Mouse (Mus musculus): Measurements from ENCODE around the gene Chd6. TPM values are rescaled to one million over a fixed set of nuclear protein-coding genes. Genes with fewer than 3 reads are reported as not detected.

Chd6 gene
- polyA plus RNA-seq, 1 experiment from 2014 or later = 50.1 TPM

GRCm38 (mm10) chr2:160906101-160906500 is 202.8 kb downstream of the Chd6 start:
- ATAC-seq (ENCODE audit: insufficient number of reproducible peaks, insufficient read depth, low FRiP score, low TSS enrichment, low read depth) = no peak
- no peak overlapping the region for H3K4me3 ChIP-seq (replicated peaks)

GRCm38 (mm10) chr2:160905301-160905700 is 203.6 kb downstream of the Chd6 start:
- no peak overlapping the region for H3K4me2 ChIP-seq
- H3K9me3 ChIP-seq = no peaks in the 10 kb centered on the region
- WGBS = 96% methylated on average over 12 of the region's 12 CpGs
- H3K9ac ChIP-seq (replicated peaks) = no peak overlapping the region
- H3K4me3 ChIP-seq (replicated peaks) = no peak overlapping the region
- peaks cover 22% of the 10 kb centered on the region for H3K27me3 ChIP-seq
- H3K4me1 ChIP-seq (replicated peaks) = no peaks in the 10 kb centered on the region
- peaks cover 37% of the 10 kb centered on the region for H3K36me3 ChIP-seq
- ATAC-seq (ENCODE audit: insufficient number of reproducible peaks, insufficient read depth, low FRiP score, low TSS enrichment, low read depth) = no peak
- no peak overlapping the region for H3K27ac ChIP-seq

More at GRCm38 (mm10) chr2:160906101-160906500, 202.8 kb downstream of the Chd6 start:
- peaks cover 37% of the 10 kb centered on the region for H3K36me3 ChIP-seq
- peaks cover 3% of the 10 kb centered on the region for H3K4me1 ChIP-seq (replicated peaks)
- no peaks in the 10 kb centered on the region for H3K9me3 ChIP-seq
- peaks cover 30% of the 10 kb centered on the region for H3K27me3 ChIP-seq
- H3K27ac ChIP-seq = no peak overlapping the region
- WGBS = 71% methylated on average over 5 of the region's 5 CpGs
- no peak overlapping the region for H3K4me2 ChIP-seq
- no peak overlapping the region for H3K9ac ChIP-seq (replicated peaks)

GRCm38 (mm10) chr2:160901656-160902412 is 207.0 kb downstream of the Chd6 start:
- H3K27me3 ChIP-seq = no peaks in the 10 kb centered on the region
- no peaks in the 10 kb centered on the region for H3K9me3 ChIP-seq
- WGBS = 77% methylated on average over 7 of the region's 7 CpGs
- no peaks in the 10 kb centered on the region for H3K4me1 ChIP-seq (replicated peaks)
- H3K27ac ChIP-seq = no peak overlapping the region
- no peak overlapping the region for H3K4me2 ChIP-seq
- no peak for ATAC-seq (ENCODE audit: insufficient number of reproducible peaks, insufficient read depth, low FRiP score, low TSS enrichment, low read depth)
- H3K4me3 ChIP-seq (replicated peaks) = no peak overlapping the region
- no peak overlapping the region for H3K9ac ChIP-seq (replicated peaks)
- H3K36me3 ChIP-seq = peaks cover 9% of the 10 kb centered on the region

Other genes with a start within 250 kb of the Chd6 start
- gene Zhx3, start 236.1 kb downstream of the Chd6 start, polyA plus RNA-seq (2016; fragmentation: Nextera tagmentation; extraction: Ambion mirVana) = 10.4 and 11.6 TPM in 2 replicates
- gene Lpin3, start 228.4 kb downstream of the Chd6 start, polyA plus RNA-seq (2016; fragmentation: Nextera tagmentation; extraction: Ambion mirVana) = 2.6 and 2.9 TPM in 2 replicates
- 15.9 and 16.7 TPM in 2 replicates for gene Emilin3, start 196.7 kb downstream of the Chd6 start, polyA plus RNA-seq (2016; fragmentation: Nextera tagmentation; extraction: Ambion mirVana)

Measured in limb, embryonic 12.5 days (tissue).